Mouse (Mus musculus) kidney, adult 2 months (tissue): ENCODE measurements around the gene Pde6g.

Experiments
- CTCF ChIP-seq: fragments of 200-500 bp; conservative IDR thresholded peaks from 2 replicates; pipeline ENCODE4 v1.5.1; 2011; ENCODE audit warnings: low read depth, mild to moderate bottlenecking, control low read depth, low read length, moderate library complexity, mixed read lengths; ENCODE audit not compliant: insufficient read depth, insufficient read length
- POLR2A ChIP-seq: fragments of 200-500 bp; IDR thresholded peaks from one replicate; pipeline ENCODE4 v1.6.1; 2011; ENCODE audit warnings: low read depth, low read length, control low read depth

- no peak for TF ChIP-seq CTCF
- TF ChIP-seq POLR2A, result no peak
Measured at GRCm38 (mm10) chr11:120457370-120457769, 4.1 kb upstream of the Pde6g start.
